Mouse (Mus musculus): Measurements from ENCODE around the gene Ap2a1.
A peak's percentile ranks its signal among the peaks of the same experiment; 100 is the strongest.

The Ap2a1 gene

GRCm38 (mm10) chr7:44953561-44953960, 24.3 kb upstream of the Ap2a1 start:
- no peak for DNase-seq (ENCODE audit: low read depth, low spot score)

GRCm38 (mm10) chr7:44952611-44953306, 23.5 kb upstream of the Ap2a1 start:
- DNase-seq (ENCODE audit: low read depth, low spot score) = peak; percentile 69

- DNase-seq (ENCODE audit: low read depth, low spot score) = peak; percentile 60
Measured at GRCm38 (mm10) chr7:44951960-44952359, 22.7 kb upstream of the Ap2a1 start.

GRCm38 (mm10) chr7:44949922-44950321, 20.6 kb upstream of the Ap2a1 start:
- DNase-seq (ENCODE audit: low read depth, low spot score) = no peak

- DNase-seq (ENCODE audit: low read depth, low spot score) = no peak
Measured at GRCm38 (mm10) chr7:44942904-44943303, 13.6 kb upstream of the Ap2a1 start, which contains the start of gene Tsks. Gene Tsks (plus strand): TSS chr7:44943204.

GRCm38 (mm10) chr7:44938680-44939079, 9.4 kb upstream of the Ap2a1 start:
- DNase-seq (ENCODE audit: low read depth, low spot score) = no peak

- no peak for DNase-seq (ENCODE audit: low read depth, low spot score)
Measured at GRCm38 (mm10) chr7:44928570-44928969, 726 bp downstream of the Ap2a1 start.

- no peak for DNase-seq (ENCODE audit: low read depth, low spot score)
Measured at GRCm38 (mm10) chr7:44925468-44925867, 3.8 kb downstream of the Ap2a1 start.

GRCm38 (mm10) chr7:44922530-44922929, 6.8 kb downstream of the Ap2a1 start:
- no peak for DNase-seq (ENCODE audit: low read depth, low spot score)

GRCm38 (mm10) chr7:44919127-44919526, 10.2 kb downstream of the Ap2a1 start:
- DNase-seq (ENCODE audit: low read depth, low spot score) = no peak

- DNase-seq (ENCODE audit: low read depth, low spot score) = no peak
Measured at GRCm38 (mm10) chr7:44918219-44918618, 11.1 kb downstream of the Ap2a1 start.

- DNase-seq (ENCODE audit: low read depth, low spot score) = no peak
Measured at GRCm38 (mm10) chr7:44916881-44917280, 12.4 kb downstream of the Ap2a1 start.

- DNase-seq (ENCODE audit: low read depth, low spot score) = no peak
Measured at GRCm38 (mm10) chr7:44916191-44916590, 13.1 kb downstream of the Ap2a1 start.

- DNase-seq (ENCODE audit: low read depth, low spot score) = no peak
Measured at GRCm38 (mm10) chr7:44915314-44915713, 14.0 kb downstream of the Ap2a1 start.

GRCm38 (mm10) chr7:44914396-44914795, 14.9 kb downstream of the Ap2a1 start:
- DNase-seq (ENCODE audit: low read depth, low spot score) = no peak

- no peak for DNase-seq (ENCODE audit: low read depth, low spot score)
Measured at GRCm38 (mm10) chr7:44908706-44909476, 20.4 kb downstream of the Ap2a1 start.

- DNase-seq (ENCODE audit: low read depth, low spot score) = no peak
Measured at GRCm38 (mm10) chr7:44905430-44905829, 23.9 kb downstream of the Ap2a1 start.

GRCm38 (mm10) chr7:44901230-44901722, 28.0 kb downstream of the Ap2a1 start:
- DNase-seq (ENCODE audit: low read depth, low spot score) = no peak

GRCm38 (mm10) chr7:44900632-44901031, 28.7 kb downstream of the Ap2a1 start:
- no peak for DNase-seq (ENCODE audit: low read depth, low spot score)

GRCm38 (mm10) chr7:44898607-44899006, 30.7 kb downstream of the Ap2a1 start:
- DNase-seq (ENCODE audit: low read depth, low spot score) = no peak

GRCm38 (mm10) chr7:44896499-44896898, 32.8 kb downstream of the Ap2a1 start:
- DNase-seq (ENCODE audit: low read depth, low spot score) = no peak

- peak; percentile 57 for DNase-seq (ENCODE audit: low read depth, low spot score)
Measured at GRCm38 (mm10) chr7:44895593-44896434, 33.5 kb downstream of the Ap2a1 start, which contains the start of gene Fuz. Gene Fuz (plus strand): TSS chr7:44896079.

Data from c-Kit-negative CD71-positive TER-119-positive erythroid progenitor cells, embryonic 14.5 days (primary cell).